Mouse (Mus musculus) spleen, adult 2 months (tissue): ENCODE measurements at regions not wholly inside any gene's neighbourhood (a gene's known extent, or its start where the extent isn't known, plus 50 kb on each side); places are given as distances from the start of the nearest gene placed in this dataset.
"Not testable (repeated sequence)": the region's sequence is repeated elsewhere in the genome, so short reads cannot be mapped to it uniquely, and the experiment has no call there.

Source experiments
- DNase-seq, 2 experiments: peaks; one replicate each; pipeline versions ENCODE4 v3.0.0 to v3.0.0-alpha.2; 2012 to 2021; ENCODE audit warnings: low spot score in 2 of 2, low read depth in 1 of 2
- H3K27ac ChIP-seq: fragments of 200-500 bp; 2 replicates; pipeline ENCODE4 v1.5.1; 2012; ENCODE audit warnings: low read length, inconsistent platforms; ENCODE audit not compliant: insufficient read depth
- H3K27me3 ChIP-seq: fragments of 200-500 bp; 2 replicates; pipeline ENCODE4 v1.6.1; 2012; ENCODE audit warnings: mild to moderate bottlenecking, moderate library complexity, low read length, inconsistent platforms; ENCODE audit not compliant: control insufficient read depth, insufficient read depth
- H3K36me3 ChIP-seq: fragments of 200-500 bp; 2 replicates; pipeline ENCODE4 v1.6.1; 2012; ENCODE audit warnings: mild to moderate bottlenecking, low read length, inconsistent platforms; ENCODE audit not compliant: control insufficient read depth, insufficient read depth
- H3K4me1 ChIP-seq: fragments of 200-500 bp; 2 replicates; pipeline ENCODE4 v1.6.1; 2011; ENCODE audit warnings: inconsistent platforms; ENCODE audit not compliant: control insufficient read depth, insufficient read depth, insufficient read length
- H3K4me3 ChIP-seq: fragments of 200-500 bp; 2 replicates; pipeline ENCODE4 v1.5.1; 2011; ENCODE audit warnings: mild to moderate bottlenecking, inconsistent platforms; ENCODE audit not compliant: insufficient read depth, insufficient read length; ENCODE audit errors: extremely low read depth
- CTCF ChIP-seq: fragments of 200-500 bp; IDR thresholded peaks from 2 replicates; pipeline ENCODE4 v1.5.1; 2011; ENCODE audit warnings: mild to moderate bottlenecking, inconsistent platforms; ENCODE audit not compliant: insufficient read depth, insufficient read length, insufficient replicate concordance; ENCODE audit errors: extremely low read depth
- POLR2A ChIP-seq: fragments of 200-500 bp; IDR thresholded peaks from 2 replicates; pipeline ENCODE4 v1.6.1; 2011; ENCODE audit warnings: low read depth, low read length, inconsistent platforms
- WGBS: fragments of 180-500 bp; shearing (Covaris S2); methylation state at CpG from one replicate; pipeline ENCODE4 v1.1.7; 2018; 5-methylcytosine and 5-hydroxymethylcytosine counted together

GRCm38 (mm10) chr1:185951163-185951562 lies 165.9 kb downstream of the Lyplal1 start:
- no peak for TF ChIP-seq POLR2A
- no peak for TF ChIP-seq CTCF
- no peak for DNase-seq
- 86% methylated on average over 1 of the region's 1 CpGs for WGBS

GRCm38 (mm10) chr1:185955821-185956220 lies 161.3 kb downstream of the Lyplal1 start:
- 76% methylated on average over 1 of the region's 1 CpGs for WGBS
- not testable (repeated sequence) for DNase-seq, H3K36me3 ChIP-seq

More at GRCm38 (mm10) chr1:185951163-185951562, 165.9 kb downstream of the Lyplal1 start:
- no peak overlapping the region for H3K27ac ChIP-seq
- H3K4me3 ChIP-seq = no peak overlapping the region
- H3K4me1 ChIP-seq = no peaks in the 10 kb centered on the region
- no peaks in the 10 kb centered on the region for H3K36me3 ChIP-seq
- no peaks in the 10 kb centered on the region for H3K27me3 ChIP-seq

GRCm38 (mm10) chr1:185957557-185957956 lies 159.6 kb downstream of the Lyplal1 start:
- no peaks in the 10 kb centered on the region for H3K27me3 ChIP-seq
- TF ChIP-seq CTCF (no peak), POLR2A (no peak)
- no peak overlapping the region for H3K4me3 ChIP-seq
- H3K4me1 ChIP-seq = no peaks in the 10 kb centered on the region
- H3K36me3 ChIP-seq = no peaks in the 10 kb centered on the region
- WGBS = 83% methylated on average over 3 of the region's 3 CpGs
- H3K27ac ChIP-seq = no peak overlapping the region
- DNase-seq = no peak

More at GRCm38 (mm10) chr1:185955821-185956220, 161.3 kb downstream of the Lyplal1 start:
- not testable (repeated sequence) for H3K27me3 ChIP-seq, H3K4me3 ChIP-seq, H3K4me1 ChIP-seq, H3K27ac ChIP-seq

- no peak overlapping the region for H3K27ac ChIP-seq
- no peak for DNase-seq
- no peaks in the 10 kb centered on the region for H3K4me1 ChIP-seq
- no peaks in the 10 kb centered on the region for H3K27me3 ChIP-seq
- H3K36me3 ChIP-seq = no peaks in the 10 kb centered on the region
- H3K4me3 ChIP-seq = no peak overlapping the region
- 86% methylated on average over 10 of the region's 10 CpGs for WGBS
- TF ChIP-seq CTCF (no peak), POLR2A (no peak)
Measured at GRCm38 (mm10) chr1:185958276-185958675, 158.8 kb downstream of the Lyplal1 start.

GRCm38 (mm10) chr1:185962606-185963005 lies 154.5 kb downstream of the Lyplal1 start:
- no peak overlapping the region for H3K4me3 ChIP-seq
- no peaks in the 10 kb centered on the region for H3K4me1 ChIP-seq
- H3K36me3 ChIP-seq = no peaks in the 10 kb centered on the region
- no peak overlapping the region for H3K27ac ChIP-seq
- WGBS = 91% methylated on average over 3 of the region's 3 CpGs
- TF ChIP-seq CTCF (no peak), POLR2A (no peak)
- H3K27me3 ChIP-seq = no peaks in the 10 kb centered on the region
- no peak for DNase-seq

GRCm38 (mm10) chr1:185963773-185964172 lies 153.3 kb downstream of the Lyplal1 start:
- no peaks in the 10 kb centered on the region for H3K27me3 ChIP-seq
- no peak overlapping the region for H3K27ac ChIP-seq
- 92% methylated on average over 2 of the region's 2 CpGs for WGBS
- H3K36me3 ChIP-seq = no peaks in the 10 kb centered on the region
- DNase-seq = no peak
- H3K4me1 ChIP-seq = no peaks in the 10 kb centered on the region
- no peak overlapping the region for H3K4me3 ChIP-seq
- TF ChIP-seq CTCF = no peak
- no peak for TF ChIP-seq POLR2A

GRCm38 (mm10) chr1:185964426-185964825 lies 152.7 kb downstream of the Lyplal1 start:
- no peak for DNase-seq
- WGBS = 76% methylated on average over 6 of the region's 6 CpGs
- no peaks in the 10 kb centered on the region for H3K4me1 ChIP-seq
- H3K27me3 ChIP-seq = no peaks in the 10 kb centered on the region
- no peak overlapping the region for H3K27ac ChIP-seq
- no peaks in the 10 kb centered on the region for H3K36me3 ChIP-seq
- no peak overlapping the region for H3K4me3 ChIP-seq
- TF ChIP-seq CTCF (no peak), POLR2A (no peak)
